Mouse (Mus musculus) intestine, embryonic 15.5 days (tissue): Measurements from ENCODE around the gene Timm22. TPM values are rescaled to one million over a fixed set of nuclear protein-coding genes. Genes with fewer than 3 reads are reported as not detected.

Experiments
- ATAC-seq: fragments of 200-750 bp; cut with Nextera tagmentation; 2 replicates; pipeline ENCODE4 v1.8.0; 2017; ENCODE audit warnings: moderate TSS enrichment, moderate library complexity
- H3K27ac ChIP-seq: fragments of 300-500 bp; sonication (generic); 2 replicates; pipeline ENCODE4 v1.5.1; 2015; ENCODE audit warnings: mild to moderate bottlenecking, inconsistent platforms
- H3K27me3 ChIP-seq: fragments of 300-500 bp; sonication (generic); replicated peaks from 2 replicates; pipeline ENCODE4 v1.6.1; 2015; ENCODE audit warnings: inconsistent platforms
- H3K36me3 ChIP-seq: fragments of 300-500 bp; sonication (generic); 2 replicates; pipeline ENCODE4 v1.6.1; 2015; ENCODE audit warnings: inconsistent platforms
- H3K4me1 ChIP-seq: fragments of 300-500 bp; sonication (generic); replicated peaks from 2 replicates; pipeline ENCODE4 v1.6.1; 2015; ENCODE audit warnings: inconsistent platforms
- H3K4me2 ChIP-seq: fragments of 300-500 bp; sonication (generic); replicated peaks from 2 replicates; pipeline ENCODE4 v1.6.1; 2015; ENCODE audit warnings: mild to moderate bottlenecking, inconsistent platforms
- H3K4me3 ChIP-seq: fragments of 300-500 bp; sonication (generic); replicated peaks from 2 replicates; pipeline ENCODE4 v1.5.1; 2015; ENCODE audit warnings: inconsistent platforms
- H3K9ac ChIP-seq: fragments of 300-500 bp; sonication (generic); 2 replicates; pipeline ENCODE4 v1.6.1; 2015; ENCODE audit warnings: inconsistent platforms
- H3K9me3 ChIP-seq: fragments of 300-500 bp; sonication (generic); 2 replicates; pipeline ENCODE4 v1.6.1; 2016; ENCODE audit warnings: inconsistent platforms
- WGBS: fragments of 180-500 bp; shearing (Covaris S2); methylation state at CpG from one replicate; pipeline ENCODE4 v1.1.7; 2015; 5-methylcytosine and 5-hydroxymethylcytosine counted together
- polyA plus RNA-seq: library from polyadenylated mRNA; unstranded; fragments of >200 nt; fragmentation: Nextera tagmentation; extraction: Ambion mirVana; gene quantifications from 2 replicates; pipeline ENCODE4 v1.2.1, GENCODE M21; 2015

Gene Timm22
- 87.2 and 103 TPM in 2 replicates for polyA plus RNA-seq

GRCm38 (mm10) chr11:76406702-76407583 lies at the start of gene Timm22:
Gene Timm22 (plus strand): TSS chr11:76406952.
- no peaks in the 10 kb centered on the region for H3K9me3 ChIP-seq
- 0 out of 2 replicates have a peak, but pooled peaks cover 6% of the 10 kb centered on the region for H3K4me1 ChIP-seq
- H3K9ac ChIP-seq: peak within 1 kb of the TSS; percentile 71
- ATAC-seq: peak; percentile 98
- WGBS: under 1% methylated on average over 46 of the region's 46 CpGs
- H3K36me3 ChIP-seq: no peaks in the 10 kb centered on the region
- peak within 1 kb of the TSS; percentile 80 for H3K27ac ChIP-seq
- H3K4me2 ChIP-seq: peak within 1 kb of the TSS; percentile 63
- peak within 1 kb of the TSS; percentile 61 for H3K4me3 ChIP-seq
- no peaks in the 10 kb centered on the region for H3K27me3 ChIP-seq

- WGBS: 72% methylated on average over 12 of the region's 12 CpGs
- Histone ChIP-seq H3K9ac (no peak overlapping the region), H3K36me3 (no peaks in the 10 kb centered on the region), H3K9me3 (no peaks in the 10 kb centered on the region), H3K4me3 (no peak overlapping the region), H3K4me1 (peaks cover 35% of the 10 kb centered on the region), H3K4me2 (no peak overlapping the region), H3K27me3 (no peaks in the 10 kb centered on the region), H3K27ac (no peak overlapping the region)
- ATAC-seq: no peak
Observed at GRCm38 (mm10) chr11:76357464-76357863, 49.3 kb upstream of the Timm22 start.

DNA sequence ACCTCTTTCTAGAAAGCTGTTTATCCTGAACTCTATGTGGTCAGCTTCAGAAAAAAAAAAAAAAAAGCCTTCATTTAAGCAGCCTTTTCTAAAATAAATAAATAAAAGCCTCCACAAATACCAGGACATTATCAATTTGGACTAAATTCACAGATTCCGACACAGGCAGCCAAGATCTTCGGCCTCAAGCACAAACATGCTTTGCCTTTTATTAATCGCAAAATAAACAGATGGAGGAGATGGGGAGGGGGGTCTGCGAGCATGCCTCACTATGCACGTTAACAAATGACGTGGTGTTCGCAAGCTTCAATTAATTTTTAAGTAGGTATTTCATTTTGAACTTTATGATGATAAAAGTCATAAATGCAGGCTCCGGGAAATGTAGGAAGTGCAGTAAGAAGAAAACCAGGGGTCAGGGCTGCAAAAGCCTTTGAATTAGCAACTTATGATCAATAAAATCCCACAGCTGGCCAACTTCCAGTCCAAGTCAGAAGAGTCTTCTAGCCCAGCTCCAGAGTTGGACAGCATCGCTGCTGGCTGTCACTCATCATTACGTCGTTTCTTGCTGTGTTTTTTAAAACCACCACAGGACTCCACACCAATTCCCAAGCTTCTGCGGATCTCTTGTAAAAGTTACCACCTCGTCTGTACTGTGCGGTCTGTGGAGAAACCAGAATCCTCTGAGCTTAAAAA lies 48.0 kb upstream of the Timm22 start:
- Histone ChIP-seq H3K4me2 (no peak overlapping the region), H3K4me3 (no peak overlapping the region), H3K27ac (peak overlapping the region; percentile 18), H3K9me3 (no peaks in the 10 kb centered on the region), H3K9ac (no peak overlapping the region), H3K27me3 (no peaks in the 10 kb centered on the region), H3K4me1 (peaks cover 40% of the 10 kb centered on the region), H3K36me3 (no peaks in the 10 kb centered on the region)
- WGBS: 46% methylated on average over 14 of the region's 14 CpGs
- ATAC-seq: no peak

- H3K4me1 ChIP-seq: peaks cover 41% of the 10 kb centered on the region
- H3K27me3 ChIP-seq: no peaks in the 10 kb centered on the region
Observed at GRCm38 (mm10) chr11:76360255-76360654, 46.5 kb upstream of the Timm22 start.

DNA sequence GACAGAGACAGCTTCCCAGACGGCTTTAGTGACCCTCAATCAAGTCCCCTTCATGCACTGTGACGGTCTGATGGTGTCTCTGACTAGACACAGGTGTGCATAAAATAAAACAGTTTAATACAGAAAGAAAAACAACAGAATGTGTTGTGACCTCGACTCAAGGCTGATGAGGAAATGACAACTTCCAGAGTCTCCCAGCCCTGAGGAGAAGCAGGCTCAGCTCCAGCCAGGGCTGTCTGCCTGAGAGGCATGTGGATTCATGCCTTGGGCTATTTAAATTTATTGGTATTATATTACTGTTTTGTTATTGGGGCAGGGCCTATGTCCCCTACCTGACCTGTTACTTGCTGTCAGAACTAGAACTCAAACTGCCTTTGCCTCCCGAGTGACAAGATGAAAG lies 45.3 kb upstream of the Timm22 start:
- Histone ChIP-seq H3K4me2 (no peak overlapping the region), H3K4me3 (no peak overlapping the region), H3K9ac (no peak overlapping the region), H3K27me3 (no peaks in the 10 kb centered on the region), H3K4me1 (peaks cover 36% of the 10 kb centered on the region), H3K36me3 (no peaks in the 10 kb centered on the region), H3K27ac (no peak overlapping the region), H3K9me3 (no peaks in the 10 kb centered on the region)
- ATAC-seq: no peak
- WGBS: 50% methylated on average over 4 of the region's 4 CpGs

More at GRCm38 (mm10) chr11:76360255-76360654, 46.5 kb upstream of the Timm22 start:
- no peaks in the 10 kb centered on the region for H3K36me3 ChIP-seq
- H3K4me2 ChIP-seq: no peak overlapping the region
- no peak overlapping the region for H3K27ac ChIP-seq
- WGBS: 84% methylated on average over 6 of the region's 6 CpGs
- no peaks in the 10 kb centered on the region for H3K9me3 ChIP-seq
- no peak overlapping the region for H3K9ac ChIP-seq
- no peak overlapping the region for H3K4me3 ChIP-seq
- no peak for ATAC-seq

- Histone ChIP-seq H3K27ac (peak overlapping the region; percentile 59; the same call in 1 of the 2 replicates), H3K9ac (no peak overlapping the region), H3K4me2 (peak overlapping the region; percentile 10; the same call in 1 of the 2 replicates), H3K27me3 (no peaks in the 10 kb centered on the region), H3K4me3 (no peak overlapping the region), H3K9me3 (no peaks in the 10 kb centered on the region), H3K36me3 (no peaks in the 10 kb centered on the region), H3K4me1 (peaks cover 38% of the 10 kb centered on the region)
- WGBS: 15% methylated on average over 6 of the region's 6 CpGs
- ATAC-seq: peak; percentile 67
Observed at GRCm38 (mm10) chr11:76363178-76363577, 43.6 kb upstream of the Timm22 start.

GRCm38 (mm10) chr11:76363636-76364035 lies 43.1 kb upstream of the Timm22 start:
- H3K9ac ChIP-seq: peak overlapping the region; percentile 11; the same call in 1 of the 2 replicates
- no peaks in the 10 kb centered on the region for H3K9me3 ChIP-seq
- H3K4me2 ChIP-seq: 0 out of 2 replicates have a peak overlapping the region, but pooled peaks have one; percentile 10
- peaks cover 36% of the 10 kb centered on the region for H3K4me1 ChIP-seq
- no peak overlapping the region for H3K4me3 ChIP-seq
- H3K27me3 ChIP-seq: no peaks in the 10 kb centered on the region
- peak overlapping the region; percentile 59 for H3K27ac ChIP-seq
- no peak; the same call in 1 of the 2 replicates for ATAC-seq
- H3K36me3 ChIP-seq: no peaks in the 10 kb centered on the region
- 21% methylated on average over 9 of the region's 9 CpGs for WGBS

DNA sequence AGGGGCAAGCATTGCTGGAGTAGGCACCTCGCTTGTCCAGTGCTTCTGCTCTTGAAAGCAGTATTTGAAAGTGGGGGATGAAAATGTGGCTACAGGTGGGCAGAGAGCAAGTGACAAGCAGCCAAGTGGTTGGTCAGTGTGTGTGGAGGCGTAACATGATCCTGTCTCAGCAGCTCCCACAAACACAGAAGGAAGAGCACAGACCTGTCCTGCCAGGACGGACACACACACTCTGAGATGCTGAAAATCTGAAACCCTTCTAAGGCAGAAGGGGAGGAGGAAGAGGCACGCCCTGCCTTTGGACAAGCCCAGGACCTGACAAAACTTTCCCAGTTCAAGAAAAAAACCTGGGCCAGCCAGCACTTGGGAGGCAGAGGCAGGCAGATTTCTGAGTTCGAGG lies 42.7 kb upstream of the Timm22 start:
- Histone ChIP-seq H3K27ac (peak overlapping the region; percentile 59), H3K27me3 (no peaks in the 10 kb centered on the region), H3K4me2 (no peak overlapping the region), H3K4me1 (peaks cover 34% of the 10 kb centered on the region), H3K9ac (peak overlapping the region; percentile 11; the same call in 1 of the 2 replicates), H3K9me3 (no peaks in the 10 kb centered on the region), H3K36me3 (no peaks in the 10 kb centered on the region), H3K4me3 (no peak overlapping the region)
- ATAC-seq: no peak
- 66% methylated on average over 5 of the region's 5 CpGs for WGBS

- 82% methylated on average over 15 of the region's 15 CpGs for WGBS
- H3K4me2 ChIP-seq: no peak overlapping the region
Observed at GRCm38 (mm10) chr11:76366720-76367119, 40.0 kb upstream of the Timm22 start.

GRCm38 (mm10) chr11:76370491-76370890 lies 36.3 kb upstream of the Timm22 start:
- H3K27me3 ChIP-seq: no peaks in the 10 kb centered on the region

More at GRCm38 (mm10) chr11:76366720-76367119, 40.0 kb upstream of the Timm22 start:
- H3K27ac ChIP-seq: peak overlapping the region; percentile 36; the same call in 1 of the 2 replicates
- ATAC-seq: no peak
- H3K9ac ChIP-seq: no peak overlapping the region
- no peaks in the 10 kb centered on the region for H3K36me3 ChIP-seq
- no peaks in the 10 kb centered on the region for H3K9me3 ChIP-seq
- H3K4me1 ChIP-seq: peaks cover 32% of the 10 kb centered on the region
- H3K4me3 ChIP-seq: no peak overlapping the region
- no peaks in the 10 kb centered on the region for H3K27me3 ChIP-seq

DNA sequence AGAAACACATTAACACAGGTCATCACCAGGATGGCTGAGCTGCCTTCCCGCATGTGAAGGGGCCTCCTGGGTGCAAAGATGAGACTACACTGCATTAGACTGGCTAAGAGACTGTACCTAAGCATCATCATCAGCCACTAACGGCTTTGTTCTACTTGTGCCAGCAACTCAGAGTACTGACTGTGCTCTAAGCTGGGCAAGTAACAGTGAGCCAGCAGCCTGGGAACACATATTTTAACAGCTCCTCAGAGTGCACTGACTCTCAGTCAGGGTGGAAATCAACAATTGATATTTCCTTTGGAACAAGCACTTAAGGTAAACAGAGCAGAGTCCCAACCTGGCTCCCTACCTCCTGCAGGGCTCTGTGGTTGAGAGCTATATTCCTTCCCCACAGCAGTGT lies 34.6 kb upstream of the Timm22 start:
- Histone ChIP-seq H3K4me3 (no peak overlapping the region), H3K9me3 (no peaks in the 10 kb centered on the region), H3K4me1 (peaks cover 44% of the 10 kb centered on the region), H3K9ac (no peak overlapping the region), H3K4me2 (no peak overlapping the region), H3K36me3 (no peaks in the 10 kb centered on the region), H3K27ac (peak overlapping the region; percentile 64), H3K27me3 (no peaks in the 10 kb centered on the region)
- whole genome bisulfite sequencing: 33% methylated on average over 2 of the region's 2 CpGs
- no peak for ATAC-seq

More at GRCm38 (mm10) chr11:76370491-76370890, 36.3 kb upstream of the Timm22 start:
- Histone ChIP-seq H3K36me3 (no peaks in the 10 kb centered on the region), H3K4me3 (no peak overlapping the region), H3K9ac (no peak overlapping the region), H3K4me2 (no peak overlapping the region), H3K9me3 (no peaks in the 10 kb centered on the region), H3K27ac (no peak overlapping the region), H3K4me1 (peaks cover 46% of the 10 kb centered on the region)
- no peak for ATAC-seq

DNA sequence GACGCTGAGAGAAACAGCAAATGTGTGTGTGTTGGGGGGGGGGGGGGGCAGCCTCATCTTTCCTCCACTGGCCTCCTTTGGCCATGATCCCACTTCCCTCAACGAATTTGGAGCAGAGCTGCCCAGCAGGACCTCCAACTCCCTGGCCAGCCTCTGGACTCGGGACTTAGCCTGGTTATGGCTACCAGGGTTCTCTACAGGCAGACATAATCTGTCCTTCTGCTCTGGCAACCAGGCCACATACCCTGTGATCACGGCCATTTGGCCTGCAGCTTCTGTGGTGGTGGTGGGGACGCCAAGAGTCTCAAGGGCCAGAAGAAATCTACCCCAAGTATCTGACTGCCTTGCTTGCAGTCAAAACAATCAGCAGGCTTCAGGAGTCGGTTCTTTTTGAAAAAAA lies 34.2 kb upstream of the Timm22 start:
- H3K4me1 ChIP-seq: peaks cover 44% of the 10 kb centered on the region
- 47% methylated on average over 6 of the region's 6 CpGs for WGBS
- H3K27ac ChIP-seq: peak overlapping the region; percentile 64
- H3K4me2 ChIP-seq: no peak overlapping the region
- H3K36me3 ChIP-seq: no peaks in the 10 kb centered on the region
- no peak overlapping the region for H3K9ac ChIP-seq
- H3K4me3 ChIP-seq: no peak overlapping the region
- H3K9me3 ChIP-seq: no peaks in the 10 kb centered on the region
- no peak for ATAC-seq
- H3K27me3 ChIP-seq: no peaks in the 10 kb centered on the region
